Mouse (Mus musculus) stomach, embryonic 14.5 days (tissue): Measurements from ENCODE around the gene Ndc1. TPM values are rescaled to one million over a fixed set of nuclear protein-coding genes. Genes with fewer than 3 reads are reported as not detected.

Experiments used
- ATAC-seq: fragments of 200-750 bp; cut with Nextera tagmentation; 2 replicates; pipeline ENCODE4 v1.8.0; 2017; ENCODE audit warnings: low read depth, moderate TSS enrichment; ENCODE audit not compliant: insufficient number of reproducible peaks, insufficient read depth, low FRiP score
- H3K27ac ChIP-seq: fragments of 300-500 bp; sonication (generic); 2 replicates; pipeline ENCODE4 v1.5.1; 2014; ENCODE audit warnings: mild to moderate bottlenecking, low read length, moderate library complexity, mixed read lengths
- H3K27me3 ChIP-seq: fragments of 300-500 bp; sonication (generic); 2 replicates; pipeline ENCODE4 v1.6.1; 2014; ENCODE audit warnings: low read length, control low read depth, mixed read lengths; ENCODE audit not compliant: control insufficient read depth, insufficient read depth
- H3K36me3 ChIP-seq: fragments of 300-500 bp; sonication (generic); 2 replicates; pipeline ENCODE4 v1.6.1; 2014; ENCODE audit warnings: mild to moderate bottlenecking, control low read depth, low read length, moderate library complexity, mixed read lengths; ENCODE audit not compliant: control insufficient read depth, insufficient read depth
- H3K4me1 ChIP-seq: fragments of 300-500 bp; sonication (generic); 2 replicates; pipeline ENCODE4 v1.6.1; 2014; ENCODE audit warnings: low read length, control low read depth, mixed read lengths; ENCODE audit not compliant: control insufficient read depth, insufficient read depth
- H3K4me2 ChIP-seq: fragments of 300-500 bp; sonication (generic); replicated peaks from 2 replicates; pipeline ENCODE4 v1.6.1; 2014; ENCODE audit warnings: low read depth, low read length, control low read depth
- H3K4me3 ChIP-seq: fragments of 300-500 bp; sonication (generic); 2 replicates; pipeline ENCODE4 v1.5.1; 2014; ENCODE audit warnings: low read depth, low read length, control low read depth
- H3K9ac ChIP-seq: fragments of 300-500 bp; sonication (generic); replicated peaks from 2 replicates; pipeline ENCODE4 v1.6.1; 2014; ENCODE audit warnings: low read depth, mild to moderate bottlenecking, control low read depth, low read length, moderate library complexity, mixed read lengths
- H3K9me3 ChIP-seq: fragments of 300-500 bp; sonication (generic); 2 replicates; pipeline ENCODE4 v1.6.1; 2016; ENCODE audit warnings: low read depth, low read length, control low read depth; ENCODE audit not compliant: control insufficient read depth
- WGBS: fragments of 180-500 bp; shearing (Covaris S2); extraction: QIAGEN DNeasy Blood & Tissue Kit; methylation state at CpG from one replicate; pipeline ENCODE4 v1.1.7; 2014; 5-methylcytosine and 5-hydroxymethylcytosine counted together
- polyA plus RNA-seq: library from polyadenylated mRNA; unstranded; fragments of >200 nt; fragmentation: Nextera tagmentation; extraction: Ambion mirVana; gene quantifications from 2 replicates; pipeline ENCODE4 v1.2.1, GENCODE M21; 2014

Gene Ndc1
- polyA plus RNA-seq, 1 experiment from 2014 or later, result 35.5 TPM

DNA sequence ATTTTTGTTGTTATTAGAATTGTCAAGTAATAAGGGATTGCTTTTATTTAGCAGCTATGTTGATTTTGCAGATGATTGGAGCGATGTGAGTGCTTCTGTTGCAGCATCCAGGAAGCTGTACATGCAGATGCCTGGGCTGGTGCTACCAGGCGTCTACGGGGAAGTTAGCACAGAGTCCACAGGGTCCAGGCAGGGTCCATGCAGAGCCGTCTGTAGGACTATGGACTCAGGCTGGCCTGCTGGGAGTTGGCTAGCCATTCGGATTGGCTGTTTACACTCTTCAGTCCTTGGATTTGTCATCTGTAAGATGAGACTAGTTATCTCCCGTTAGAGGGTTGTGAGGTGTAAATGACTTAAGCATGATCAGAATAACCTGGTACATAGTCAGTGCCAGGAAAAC is 11.4 kb downstream of the Ndc1 start:
- no peaks in the 10 kb centered on the region for H3K9me3 ChIP-seq
- H3K9ac ChIP-seq, result no peak overlapping the region
- H3K4me1 ChIP-seq, result no peaks in the 10 kb centered on the region
- H3K4me2 ChIP-seq, result no peak overlapping the region
- no peak overlapping the region for H3K4me3 ChIP-seq
- 84% methylated on average over 6 of the region's 6 CpGs for WGBS
- no peaks in the 10 kb centered on the region for H3K27me3 ChIP-seq
- ATAC-seq, result no peak
- no peak overlapping the region for H3K27ac ChIP-seq
- peaks cover 55% of the 10 kb centered on the region for H3K36me3 ChIP-seq

DNA sequence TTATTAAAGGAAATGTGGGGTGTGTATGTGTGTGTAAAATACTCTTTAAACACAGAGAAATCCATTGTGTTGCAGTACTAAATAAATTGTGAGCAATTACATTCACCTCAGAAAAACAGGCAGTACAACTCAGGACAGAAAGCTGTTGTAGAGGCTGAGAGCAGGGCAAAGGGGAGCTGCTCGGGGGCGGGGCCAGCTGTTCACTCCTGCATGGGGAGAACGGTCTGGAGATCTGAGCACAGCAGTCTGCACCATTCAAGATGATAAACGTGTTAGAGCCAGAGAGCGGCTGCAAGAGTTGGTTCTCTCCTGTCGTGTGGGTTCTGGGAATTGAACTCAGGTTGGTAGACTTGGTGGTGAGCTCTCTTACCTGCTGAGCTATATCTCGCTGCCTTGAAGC is 13.3 kb downstream of the Ndc1 start:
- H3K4me3 ChIP-seq, result no peak overlapping the region
- 71% methylated on average over 7 of the region's 7 CpGs for WGBS

DNA sequence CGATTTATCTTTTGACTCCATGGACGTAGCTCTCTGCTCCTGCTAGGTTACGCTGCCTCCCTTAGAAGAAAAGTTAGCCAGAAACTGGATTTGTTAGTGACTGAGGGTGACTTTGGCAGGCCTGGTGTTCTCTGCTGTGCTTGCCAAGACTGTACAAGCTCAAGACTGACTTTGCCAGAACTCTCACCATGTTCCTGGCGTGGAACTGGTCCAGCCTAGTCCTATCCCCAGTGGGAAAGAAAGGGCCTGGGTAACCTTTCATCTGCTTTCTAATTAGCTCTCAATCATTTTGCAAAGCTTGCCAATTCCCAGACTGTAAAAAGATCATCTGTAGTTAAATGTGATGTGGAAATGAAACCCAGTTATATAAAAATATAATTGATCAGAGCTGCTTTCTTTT is 19.5 kb downstream of the Ndc1 start:
- 95% methylated on average over 4 of the region's 4 CpGs for WGBS

More for the DNA sequence above, 13.3 kb downstream of the Ndc1 start:
- H3K9ac ChIP-seq, result no peak overlapping the region
- H3K9me3 ChIP-seq, result no peaks in the 10 kb centered on the region
- no peak overlapping the region for H3K4me2 ChIP-seq
- H3K27me3 ChIP-seq, result no peaks in the 10 kb centered on the region
- H3K4me1 ChIP-seq, result no peaks in the 10 kb centered on the region
- no peak for ATAC-seq
- no peak overlapping the region for H3K27ac ChIP-seq
- peaks cover 40% of the 10 kb centered on the region for H3K36me3 ChIP-seq

DNA sequence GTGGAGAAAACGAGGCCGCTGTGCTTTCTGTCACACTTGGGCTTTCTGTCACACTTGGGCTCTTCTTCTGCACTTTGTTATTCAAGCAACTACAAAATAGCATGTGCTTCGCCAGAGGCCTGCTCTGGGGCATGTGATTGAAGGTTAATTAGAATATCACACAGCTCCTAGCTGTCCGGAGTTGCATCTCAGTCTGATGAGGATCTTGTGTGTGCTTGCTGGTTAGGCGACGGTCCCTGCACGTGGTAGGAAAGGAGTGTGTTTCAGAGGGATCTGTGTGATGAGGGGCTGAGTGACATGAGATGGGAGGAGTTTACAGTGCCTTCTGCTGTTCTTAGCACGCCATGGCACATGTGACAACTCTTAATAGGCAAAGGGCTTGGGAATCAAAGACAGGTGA is 19.9 kb downstream of the Ndc1 start:
- H3K27me3 ChIP-seq, result no peaks in the 10 kb centered on the region
- H3K9ac ChIP-seq, result no peak overlapping the region
- H3K9me3 ChIP-seq, result no peaks in the 10 kb centered on the region
- ATAC-seq, result no peak
- H3K27ac ChIP-seq, result no peak overlapping the region
- peaks cover 58% of the 10 kb centered on the region for H3K36me3 ChIP-seq
- no peak overlapping the region for H3K4me3 ChIP-seq
- no peak overlapping the region for H3K4me2 ChIP-seq
- H3K4me1 ChIP-seq, result no peaks in the 10 kb centered on the region
- 91% methylated on average over 8 of the region's 8 CpGs for whole genome bisulfite sequencing

More for the DNA sequence above, 19.5 kb downstream of the Ndc1 start:
- Histone ChIP-seq H3K4me1 (no peaks in the 10 kb centered on the region), H3K36me3 (peaks cover 55% of the 10 kb centered on the region), H3K9ac (no peak overlapping the region), H3K4me3 (no peak overlapping the region), H3K4me2 (no peak overlapping the region), H3K27me3 (no peaks in the 10 kb centered on the region), H3K27ac (no peak overlapping the region), H3K9me3 (no peaks in the 10 kb centered on the region)
- no peak for ATAC-seq

DNA sequence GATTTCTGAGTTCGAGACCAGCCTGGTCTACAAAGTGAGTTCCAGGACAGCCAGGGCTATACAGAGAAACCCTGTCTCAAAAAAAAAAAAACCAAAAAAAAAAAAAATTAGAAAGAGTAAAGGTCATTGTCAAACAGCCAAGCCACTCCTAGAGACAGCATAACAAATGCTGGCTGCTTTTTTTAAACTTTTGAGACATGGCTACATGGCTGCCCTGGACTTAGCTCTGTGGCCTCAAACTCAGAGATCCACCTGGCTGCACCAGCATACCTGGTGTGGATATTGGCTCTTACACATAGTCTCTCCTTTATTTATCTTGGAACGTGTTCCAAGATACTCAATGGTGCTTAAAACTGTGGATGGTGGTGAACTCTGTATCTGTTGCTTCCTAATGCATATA is 20.7 kb downstream of the Ndc1 start:
- H3K4me3 ChIP-seq, result no peak overlapping the region
- H3K36me3 ChIP-seq, result peaks cover 58% of the 10 kb centered on the region
- H3K9me3 ChIP-seq, result no peaks in the 10 kb centered on the region
- no peaks in the 10 kb centered on the region for H3K27me3 ChIP-seq
- no peak overlapping the region for H3K9ac ChIP-seq
- H3K4me2 ChIP-seq, result no peak overlapping the region
- H3K27ac ChIP-seq, result no peak overlapping the region
- no peaks in the 10 kb centered on the region for H3K4me1 ChIP-seq
- no peak for ATAC-seq
- 93% methylated on average over 2 of the region's 2 CpGs for WGBS

DNA sequence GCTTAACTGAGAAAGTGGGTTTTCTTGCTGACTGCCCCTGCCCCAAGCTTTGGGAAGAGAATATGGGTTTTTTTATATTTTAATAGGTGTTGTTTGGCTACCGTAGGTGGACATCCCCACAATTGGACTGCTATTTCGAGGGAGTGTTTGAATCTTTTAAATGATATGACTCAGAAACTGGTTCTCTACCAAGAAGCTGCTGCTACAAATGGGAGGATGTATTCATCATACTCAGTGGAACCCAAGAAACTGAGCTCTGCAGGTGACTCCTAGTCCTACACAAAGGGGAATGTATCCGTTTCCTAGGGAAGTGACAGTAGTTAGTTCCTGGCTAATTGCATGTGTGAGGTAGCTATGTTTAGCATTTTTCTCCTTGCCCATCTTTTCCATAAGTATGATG is 21.8 kb downstream of the Ndc1 start:
- no peak for ATAC-seq
- H3K9me3 ChIP-seq, result no peaks in the 10 kb centered on the region
- no peak overlapping the region for H3K9ac ChIP-seq
- peaks cover 60% of the 10 kb centered on the region for H3K36me3 ChIP-seq
- H3K27me3 ChIP-seq, result no peaks in the 10 kb centered on the region
- WGBS, result 92% methylated on average over 3 of the region's 3 CpGs
- no peaks in the 10 kb centered on the region for H3K4me1 ChIP-seq
- H3K4me3 ChIP-seq, result no peak overlapping the region
- H3K27ac ChIP-seq, result no peak overlapping the region
- H3K4me2 ChIP-seq, result no peak overlapping the region

DNA sequence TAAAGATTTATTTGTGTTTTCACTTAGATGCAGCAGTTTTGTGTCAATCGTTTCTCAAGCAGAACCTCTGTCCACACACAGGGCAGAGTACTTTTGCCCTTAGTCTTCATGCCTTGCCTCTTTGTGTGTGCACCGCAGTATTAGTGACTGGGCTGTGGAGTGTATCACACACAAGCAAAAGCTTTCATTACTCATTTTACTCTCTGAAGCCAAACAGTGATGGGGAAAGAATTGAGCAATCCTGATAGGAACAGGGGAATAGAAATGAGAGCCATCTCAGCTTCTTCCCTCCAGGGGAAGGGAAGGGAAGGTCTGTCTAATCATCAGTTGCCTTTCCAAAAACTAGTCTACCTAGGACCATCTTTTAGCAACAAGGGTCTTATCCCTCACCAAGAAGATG is 26.2 kb downstream of the Ndc1 start:
- peaks cover 63% of the 10 kb centered on the region for H3K36me3 ChIP-seq
- WGBS, result 84% methylated on average over 2 of the region's 2 CpGs
- H3K9me3 ChIP-seq, result no peaks in the 10 kb centered on the region

DNA sequence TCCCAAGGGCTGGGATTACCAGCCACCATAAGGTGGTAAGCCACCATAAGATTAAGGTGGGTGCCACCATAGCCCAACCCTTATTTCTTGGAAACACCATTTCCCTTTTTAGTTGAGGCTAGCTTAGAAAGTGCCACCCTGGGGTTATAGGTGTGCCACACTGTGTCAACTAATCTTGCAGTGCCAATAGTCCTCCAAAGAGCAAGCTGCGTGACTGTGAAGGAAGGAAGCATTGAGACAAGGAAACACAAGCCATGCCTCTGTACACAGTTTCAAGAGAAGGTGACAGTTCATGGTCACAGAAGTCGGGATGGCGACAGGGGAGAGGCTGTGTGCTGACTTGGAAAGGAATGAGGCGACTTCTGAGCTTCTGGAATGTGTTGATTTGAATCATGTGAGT is 52.6 kb downstream of the Ndc1 start:
- no peak overlapping the region for H3K9ac ChIP-seq
- no peaks in the 10 kb centered on the region for H3K4me1 ChIP-seq
- no peak for ATAC-seq
- no peaks in the 10 kb centered on the region for H3K9me3 ChIP-seq
- H3K27me3 ChIP-seq, result 0 out of 2 replicates have a peak, but pooled peaks cover 5% of the 10 kb centered on the region
- peaks cover 3% of the 10 kb centered on the region; the same call in 1 of the 2 replicates for H3K36me3 ChIP-seq
- H3K27ac ChIP-seq, result no peak overlapping the region
- no peak overlapping the region for H3K4me3 ChIP-seq
- H3K4me2 ChIP-seq, result no peak overlapping the region
- WGBS, result 84% methylated on average over 4 of the region's 4 CpGs

More for the DNA sequence above, 26.2 kb downstream of the Ndc1 start:
- Histone ChIP-seq H3K27ac (no peak overlapping the region), H3K9ac (no peak overlapping the region), H3K4me3 (no peak overlapping the region), H3K4me1 (no peaks in the 10 kb centered on the region), H3K4me2 (no peak overlapping the region), H3K27me3 (no peaks in the 10 kb centered on the region)
- ATAC-seq, result no peak

DNA sequence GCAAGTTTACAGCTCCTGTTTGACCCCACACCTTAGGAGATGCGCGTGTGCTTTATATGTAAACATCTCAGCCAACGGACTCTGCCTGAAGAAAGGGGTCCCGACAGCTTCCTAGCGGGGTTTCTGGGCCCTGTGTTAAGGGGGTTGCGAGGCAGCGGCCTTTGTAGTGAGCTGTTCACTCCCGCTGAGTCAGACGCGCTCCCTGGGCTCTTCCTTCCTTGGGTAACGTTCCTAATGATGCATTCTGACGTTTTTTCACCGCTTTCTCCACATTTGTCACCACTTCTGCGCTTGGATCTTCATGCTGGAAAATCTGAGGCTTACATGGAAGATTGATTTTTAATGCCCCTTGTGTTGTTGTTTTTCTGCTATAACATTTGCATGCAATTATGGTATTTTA is 54.1 kb downstream of the Ndc1 start:
- Histone ChIP-seq H3K36me3 (no peaks in the 10 kb centered on the region), H3K4me3 (no peak overlapping the region), H3K4me2 (no peak overlapping the region), H3K9ac (no peak overlapping the region), H3K27me3 (0 out of 2 replicates have a peak, but pooled peaks cover 5% of the 10 kb centered on the region), H3K9me3 (no peaks in the 10 kb centered on the region), H3K4me1 (no peaks in the 10 kb centered on the region), H3K27ac (no peak overlapping the region)
- WGBS, result 7% methylated on average over 14 of the region's 14 CpGs
- no peak for ATAC-seq
